Mouse (Mus musculus): ENCODE measurements around the gene Dsp. TPM values are rescaled to one million over a fixed set of nuclear protein-coding genes. Genes with fewer than 3 reads are reported as not detected.
A peak's percentile ranks its signal among the peaks of the same experiment; 100 is the strongest.

Dsp gene
- total and polyA plus RNA-seq, 2 experiments from 2014 or later, result 0.47 to 0.76 TPM

DNA sequence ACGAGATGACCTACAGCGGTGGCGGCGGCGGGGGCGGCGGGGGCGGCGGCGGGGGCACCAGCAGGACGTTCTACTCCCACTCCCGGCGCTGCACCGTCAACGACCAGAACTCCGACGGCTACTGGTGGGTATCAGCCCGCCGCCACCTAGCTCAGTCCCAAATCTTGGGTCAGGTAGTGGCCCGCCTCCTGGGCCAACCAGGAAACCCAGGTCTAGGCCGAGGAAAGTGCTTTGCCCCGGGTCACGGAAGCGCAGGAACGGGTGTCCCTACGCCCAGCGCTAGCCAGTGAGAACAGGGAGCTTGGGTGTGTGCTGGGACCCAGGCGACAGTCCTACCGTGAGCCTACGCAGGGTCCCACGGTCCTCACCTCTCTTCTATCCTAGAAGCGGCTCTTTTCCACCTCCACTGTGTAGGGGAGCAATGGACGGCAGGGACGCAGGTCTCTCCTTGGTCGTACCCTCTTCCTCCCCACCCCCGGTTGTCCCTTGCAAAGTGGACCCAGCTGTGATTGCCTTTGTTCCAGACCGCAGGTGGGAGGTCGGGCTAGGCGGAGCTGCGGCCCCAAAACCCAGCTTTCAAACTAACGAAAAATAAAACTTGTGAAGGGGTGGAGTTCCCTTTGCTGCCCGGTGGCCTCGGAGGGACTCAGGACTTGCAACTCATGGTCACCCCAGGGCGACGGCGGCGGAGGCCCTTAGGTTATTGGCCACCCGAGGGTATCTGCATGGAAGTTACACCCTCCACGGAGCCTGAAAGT is 756 bp downstream of the Dsp start:
- Histone ChIP-seq H3K4me2 (ENCODE audit: low read depth) (peak overlapping the region; percentile 68), H3K27me3 (ENCODE audit: insufficient read depth, low read length) (peaks cover 49% of the 10 kb centered on the region), H3K27ac (ENCODE audit: low read depth, low read length) (no peak overlapping the region), H3K4me1 (ENCODE audit: insufficient read depth) (0 out of 2 replicates have a peak, but pooled peaks cover 4% of the 10 kb centered on the region), H3K9ac (peak overlapping the region; percentile 18; the same call in 1 of the 2 replicates), H3K4me3 (ENCODE audit: low read depth, low read length) (peak overlapping the region; percentile 40), H3K9me3 (ENCODE audit: low read length) (no peaks in the 10 kb centered on the region), H3K36me3 (ENCODE audit: insufficient read depth) (no peaks in the 10 kb centered on the region)
- DNase-seq (peak; percentile 63), ATAC-seq (peak; percentile 30)
- WGBS, result 1% methylated on average over 48 of the region's 49 CpGs
- TF ChIP-seq CTCF (IDR thresholded peaks at IDR 0.05; ENCODE audit: low read depth), result no peak

DNA sequence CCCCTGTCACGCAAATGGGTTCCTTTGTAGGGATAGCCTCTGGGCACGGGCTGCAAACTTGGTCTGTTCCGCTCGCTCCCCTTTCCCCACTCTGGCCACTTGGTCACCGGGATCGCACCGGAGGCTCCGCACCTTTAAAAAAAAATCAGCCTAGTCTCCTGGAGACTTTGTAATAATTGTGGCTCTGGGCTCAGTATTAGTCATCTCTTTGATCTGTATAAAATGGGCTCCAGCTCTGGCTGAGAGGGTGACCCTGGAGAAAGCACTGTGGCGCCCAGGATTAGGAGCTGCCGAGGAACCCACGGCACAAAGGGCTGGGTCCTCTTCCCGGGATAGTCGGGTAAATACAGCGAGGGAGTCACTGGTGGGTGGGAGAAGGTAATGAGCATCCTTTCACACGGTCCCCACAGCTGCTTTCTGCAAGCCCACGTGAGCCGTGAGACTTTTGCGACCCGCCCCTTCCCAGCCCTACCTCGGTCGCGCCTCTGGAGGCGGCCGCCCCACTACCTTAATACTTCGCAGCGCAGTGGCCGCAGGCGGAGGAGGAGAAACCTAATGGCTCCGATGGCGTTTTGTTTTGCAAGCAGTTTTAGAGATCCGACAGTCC is 1.4 kb downstream of the Dsp start:
- no peak for ATAC-seq
- under 1% methylated on average over 31 of the region's 31 CpGs for WGBS

DNA sequence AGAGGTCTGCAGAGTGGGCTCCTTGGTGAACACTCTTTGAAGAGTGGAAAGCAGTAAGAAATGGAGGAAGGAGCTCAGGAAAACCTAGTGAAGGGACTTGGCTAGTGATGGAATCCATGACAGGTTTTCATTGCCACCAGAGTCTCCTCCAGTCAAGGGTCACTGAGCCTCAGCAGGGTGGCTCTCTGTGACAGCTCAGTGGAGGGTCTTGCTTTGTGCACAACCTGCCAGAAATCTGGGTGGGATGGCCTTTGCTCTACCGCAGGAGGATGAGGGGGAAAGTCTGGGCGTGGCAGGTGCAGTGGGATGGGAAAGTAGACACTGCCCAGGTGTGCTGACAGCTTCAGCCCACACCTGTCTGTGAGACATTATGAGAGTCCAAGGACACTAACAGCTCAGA is 4.4 kb downstream of the Dsp start:
- no peaks in the 10 kb centered on the region for H3K36me3 ChIP-seq (ENCODE audit: insufficient read depth)
- no peak for TF ChIP-seq CTCF (IDR thresholded peaks at IDR 0.05; ENCODE audit: low read depth)
- H3K27ac ChIP-seq (ENCODE audit: low read depth, low read length), result no peak overlapping the region
- peaks cover 47% of the 10 kb centered on the region for H3K27me3 ChIP-seq (ENCODE audit: insufficient read depth, low read length)
- H3K9me3 ChIP-seq (ENCODE audit: low read length), result no peaks in the 10 kb centered on the region
- DNase-seq (no peak), ATAC-seq (no peak)
- H3K4me1 ChIP-seq (ENCODE audit: insufficient read depth), result 0 out of 2 replicates have a peak, but pooled peaks cover 4% of the 10 kb centered on the region
- no peak overlapping the region for H3K4me3 ChIP-seq (ENCODE audit: low read depth, low read length)
- H3K4me2 ChIP-seq (ENCODE audit: low read depth), result no peak overlapping the region
- WGBS, result 12% methylated on average over 2 of the region's 2 CpGs
- no peak overlapping the region for H3K9ac ChIP-seq

More for the DNA sequence above, 1.4 kb downstream of the Dsp start:
- peak; percentile 34 for DNase-seq
- no peak overlapping the region for H3K9ac ChIP-seq
- no peak overlapping the region for H3K4me3 ChIP-seq (ENCODE audit: low read depth, low read length)
- TF ChIP-seq CTCF (IDR thresholded peaks at IDR 0.05; ENCODE audit: low read depth), result no peak
- H3K9me3 ChIP-seq (ENCODE audit: low read length), result no peaks in the 10 kb centered on the region
- H3K4me1 ChIP-seq (ENCODE audit: insufficient read depth), result 0 out of 2 replicates have a peak, but pooled peaks cover 4% of the 10 kb centered on the region
- peaks cover 54% of the 10 kb centered on the region for H3K27me3 ChIP-seq (ENCODE audit: insufficient read depth, low read length)
- peak overlapping the region; percentile 68 for H3K4me2 ChIP-seq (ENCODE audit: low read depth)
- H3K36me3 ChIP-seq (ENCODE audit: insufficient read depth), result no peaks in the 10 kb centered on the region
- H3K27ac ChIP-seq (ENCODE audit: low read depth, low read length), result no peak overlapping the region

DNA sequence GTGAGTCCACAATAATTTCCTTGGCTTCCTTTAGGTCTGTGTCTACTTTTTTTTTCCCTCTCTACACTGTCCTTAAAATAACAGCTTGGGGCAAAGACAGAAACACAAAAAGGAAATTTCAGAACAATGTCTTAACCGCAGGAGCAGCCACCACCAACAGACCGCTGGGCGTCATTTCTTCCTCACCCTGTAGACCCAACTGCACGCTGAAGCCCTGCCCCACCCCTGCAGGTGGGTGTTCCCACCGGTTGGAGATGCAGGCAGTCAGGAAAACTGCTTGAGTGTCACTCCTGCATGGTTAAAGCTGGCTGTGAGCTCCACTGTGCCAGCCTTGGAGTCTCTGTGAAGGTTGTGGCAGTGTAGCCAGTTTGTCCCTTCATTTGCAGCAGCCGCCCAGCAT is 6.5 kb downstream of the Dsp start:
- no peaks in the 10 kb centered on the region for H3K4me1 ChIP-seq (ENCODE audit: insufficient read depth)
- no peaks in the 10 kb centered on the region for H3K9me3 ChIP-seq (ENCODE audit: low read length)
- no peak overlapping the region for H3K9ac ChIP-seq
- no peak overlapping the region for H3K4me3 ChIP-seq (ENCODE audit: low read depth, low read length)
- ATAC-seq (no peak), DNase-seq (no peak)
- no peak overlapping the region for H3K27ac ChIP-seq (ENCODE audit: low read depth, low read length)
- no peak overlapping the region for H3K4me2 ChIP-seq (ENCODE audit: low read depth)
- 27% methylated on average over 6 of the region's 6 CpGs for WGBS
- peaks cover 28% of the 10 kb centered on the region for H3K27me3 ChIP-seq (ENCODE audit: insufficient read depth, low read length)
- H3K36me3 ChIP-seq (ENCODE audit: insufficient read depth), result no peaks in the 10 kb centered on the region
- no peak for TF ChIP-seq CTCF (IDR thresholded peaks at IDR 0.05; ENCODE audit: low read depth)

DNA sequence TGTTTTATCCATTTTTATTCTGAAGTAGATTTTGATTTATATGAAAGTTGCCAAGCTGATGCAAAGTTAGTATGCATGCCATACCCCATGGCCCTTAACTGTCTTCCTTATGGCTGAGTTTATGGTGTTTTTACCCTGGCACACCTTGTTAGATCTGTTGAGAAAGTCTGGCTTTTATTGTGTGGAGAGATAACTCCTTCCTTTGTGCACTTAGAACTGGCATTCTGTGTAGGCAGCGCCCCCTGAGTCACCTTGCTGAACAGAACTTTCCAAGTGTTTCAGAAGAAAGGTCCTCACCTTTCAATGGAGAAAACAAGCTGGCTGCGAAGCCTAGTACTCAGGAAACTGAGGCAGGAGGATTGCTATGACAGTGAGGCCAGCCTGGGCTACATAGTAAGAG is 10.9 kb downstream of the Dsp start:
- 71% methylated on average over 2 of the region's 2 CpGs for WGBS
- ATAC-seq, result no peak
- Histone ChIP-seq H3K4me3 (ENCODE audit: low read depth, low read length) (no peak overlapping the region), H3K36me3 (ENCODE audit: insufficient read depth) (no peaks in the 10 kb centered on the region), H3K4me2 (ENCODE audit: low read depth) (no peak overlapping the region), H3K9ac (no peak overlapping the region), H3K4me1 (ENCODE audit: insufficient read depth) (no peaks in the 10 kb centered on the region), H3K9me3 (ENCODE audit: low read length) (no peaks in the 10 kb centered on the region), H3K27ac (ENCODE audit: low read depth, low read length) (no peak overlapping the region), H3K27me3 (ENCODE audit: insufficient read depth, low read length) (peaks cover 7% of the 10 kb centered on the region)
- DNase-seq, result no peak
- no peak for TF ChIP-seq CTCF (IDR thresholded peaks at IDR 0.05; ENCODE audit: low read depth)

DNA sequence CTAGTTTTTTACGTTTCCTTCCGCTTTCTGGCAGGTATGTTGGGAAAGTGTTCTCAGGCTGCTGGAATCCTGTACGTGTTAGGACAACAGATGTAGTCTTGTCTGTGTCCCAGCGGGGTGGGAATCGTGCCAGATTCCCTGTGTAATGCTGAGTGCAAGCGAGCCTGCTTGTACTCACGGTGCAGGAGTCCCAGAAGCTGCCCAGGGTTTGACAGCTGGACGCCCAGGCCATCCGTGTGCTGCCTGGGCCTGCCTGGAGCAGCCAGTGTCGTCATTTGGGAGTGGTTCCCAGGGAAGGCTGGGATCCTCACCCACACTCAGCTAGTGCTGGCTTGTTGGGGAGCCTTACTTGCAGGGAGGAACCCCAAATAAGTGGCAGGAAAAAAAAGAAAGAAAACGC is 11.6 kb downstream of the Dsp start:
- no peak for TF ChIP-seq CTCF (IDR thresholded peaks at IDR 0.05; ENCODE audit: low read depth)
- Histone ChIP-seq H3K4me2 (ENCODE audit: low read depth) (no peak overlapping the region), H3K9ac (no peak overlapping the region), H3K27me3 (ENCODE audit: insufficient read depth, low read length) (peaks cover 3% of the 10 kb centered on the region), H3K36me3 (ENCODE audit: insufficient read depth) (no peaks in the 10 kb centered on the region), H3K4me1 (ENCODE audit: insufficient read depth) (no peaks in the 10 kb centered on the region), H3K27ac (ENCODE audit: low read depth, low read length) (no peak overlapping the region; the same call in 1 of the 2 replicates), H3K4me3 (ENCODE audit: low read depth, low read length) (no peak overlapping the region), H3K9me3 (ENCODE audit: low read length) (no peaks in the 10 kb centered on the region)
- 0 out of 2 replicates have a peak, but pooled peaks have one; percentile 27 for ATAC-seq
- 32% methylated on average over 11 of the region's 11 CpGs for WGBS
- DNase-seq, result peak; percentile 44

DNA sequence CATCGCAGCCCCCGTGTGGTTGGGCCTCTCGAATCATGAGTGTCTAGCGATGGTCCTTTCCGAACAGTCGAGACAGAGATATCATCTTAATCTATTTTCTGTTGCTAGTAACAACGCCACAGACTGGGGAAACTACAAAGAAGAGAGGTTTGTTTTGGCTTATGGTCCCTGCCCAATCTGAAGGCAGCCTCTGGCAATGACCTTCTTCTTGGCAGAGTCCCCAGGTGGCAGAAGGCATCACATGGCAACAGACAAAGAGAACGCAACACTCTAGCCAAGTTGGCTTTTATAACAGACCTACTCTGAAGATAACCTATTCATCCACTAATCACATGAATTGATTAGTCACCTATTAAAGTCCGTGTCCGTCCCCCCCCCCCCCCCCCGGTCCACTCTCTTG is 13.8 kb downstream of the Dsp start:
- Histone ChIP-seq H3K4me2 (ENCODE audit: low read depth) (no peak overlapping the region), H3K4me1 (ENCODE audit: insufficient read depth) (no peaks in the 10 kb centered on the region), H3K9ac (no peak overlapping the region), H3K27ac (ENCODE audit: low read depth, low read length) (no peak overlapping the region), H3K4me3 (ENCODE audit: low read depth, low read length) (no peak overlapping the region), H3K36me3 (ENCODE audit: insufficient read depth) (no peaks in the 10 kb centered on the region), H3K27me3 (ENCODE audit: insufficient read depth, low read length) (no peaks in the 10 kb centered on the region), H3K9me3 (ENCODE audit: low read length) (no peaks in the 10 kb centered on the region)
- no peak for TF ChIP-seq CTCF (IDR thresholded peaks at IDR 0.05; ENCODE audit: low read depth)
- WGBS, result 81% methylated on average over 11 of the region's 11 CpGs
- ATAC-seq (peak; percentile 66), DNase-seq (no peak)
